Mouse (Mus musculus) 3134 (cell line): ENCODE data around the gene Fam83e.

Source experiments
- DNase-seq: peaks from one replicate; pipeline ENCODE4 v3.0.0-alpha.2; 2011; ENCODE audit warnings: low spot score; ENCODE audit not compliant: insufficient read length; ENCODE audit errors: extremely low read depth

The Fam83e gene

GRCm38 (mm10) chr7:45713881-45714520, 7.0 kb upstream of the Fam83e start:
- DNase-seq, result no peak

GRCm38 (mm10) chr7:45714630-45715089, 6.4 kb upstream of the Fam83e start:
- DNase-seq, result no peak

- peak; percentile 93 for DNase-seq
Measured at GRCm38 (mm10) chr7:45715090-45715708, 5.8 kb upstream of the Fam83e start, which contains the start of gene Rpl18. TSS of gene Rpl18 (plus strand) at chr7:45715457.

GRCm38 (mm10) chr7:45715741-45716459, 5.1 kb upstream of the Fam83e start:
- no peak for DNase-seq

- no peak for DNase-seq
Measured at GRCm38 (mm10) chr7:45716460-45716857, 4.6 kb upstream of the Fam83e start.

- no peak for DNase-seq
Measured at GRCm38 (mm10) chr7:45716952-45717917, 3.8 kb upstream of the Fam83e start.

- DNase-seq, result peak; percentile 95
Measured at GRCm38 (mm10) chr7:45717918-45718297, 3.1 kb upstream of the Fam83e start, which contains the start of gene Sphk2. TSS of gene Sphk2 (minus strand) at chr7:45718002.

- no peak for DNase-seq
Measured at GRCm38 (mm10) chr7:45718331-45718730, 2.7 kb upstream of the Fam83e start.

- DNase-seq, result no peak
Measured at GRCm38 (mm10) chr7:45719180-45719579, 1.8 kb upstream of the Fam83e start.

- no peak for DNase-seq
Measured at GRCm38 (mm10) chr7:45719738-45720412, 1.1 kb upstream of the Fam83e start.

- DNase-seq, result no peak
Measured at GRCm38 (mm10) chr7:45721234-45721571, 191 bp downstream of the Fam83e start.

GRCm38 (mm10) chr7:45721642-45722347, 783 bp downstream of the Fam83e start:
- DNase-seq, result no peak

GRCm38 (mm10) chr7:45722348-45722713, 1.3 kb downstream of the Fam83e start:
- DNase-seq, result no peak

GRCm38 (mm10) chr7:45723301-45723700, 2.3 kb downstream of the Fam83e start:
- no peak for DNase-seq

GRCm38 (mm10) chr7:45723781-45724180, 2.8 kb downstream of the Fam83e start:
- DNase-seq, result no peak

- no peak for DNase-seq
Measured at GRCm38 (mm10) chr7:45725151-45725550, 4.1 kb downstream of the Fam83e start.

- DNase-seq, result no peak
Measured at GRCm38 (mm10) chr7:45725713-45726112, 4.7 kb downstream of the Fam83e start, which contains the start of gene Spaca4. TSS of gene Spaca4 (minus strand) at chr7:45725813.

GRCm38 (mm10) chr7:45726419-45726818, 5.4 kb downstream of the Fam83e start:
- DNase-seq, result no peak

- DNase-seq, result no peak
Measured at GRCm38 (mm10) chr7:45727625-45728024, 6.6 kb downstream of the Fam83e start.
